Mouse (Mus musculus): ENCODE data around the gene Olfr930.

The Olfr930 gene

DNA sequence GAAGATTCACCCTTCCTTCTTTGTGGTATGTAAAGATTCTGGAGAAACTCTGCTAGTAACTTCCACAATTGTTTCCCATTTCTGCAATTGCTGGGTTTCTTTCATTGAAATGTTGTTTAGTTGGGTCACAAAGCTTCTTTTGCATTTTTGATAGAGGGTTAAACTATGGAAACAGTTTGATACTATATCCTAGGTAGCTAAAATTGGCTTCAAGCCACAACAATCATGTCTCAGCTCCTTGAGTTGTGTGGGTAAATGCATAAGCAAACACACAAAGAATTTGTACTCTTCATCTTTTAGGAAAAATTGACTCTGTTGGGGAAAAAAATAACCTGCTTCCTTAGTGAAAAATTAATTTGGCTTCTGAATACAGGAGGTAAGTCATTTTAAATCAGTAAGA, at the start of gene Olfr930:
Olfr930 (plus strand) TSS at position 301 of the 400 bp plus-strand sequence.
- in situ Hi-C loops (cut with MboI, MseI): no loop called here

DNA sequence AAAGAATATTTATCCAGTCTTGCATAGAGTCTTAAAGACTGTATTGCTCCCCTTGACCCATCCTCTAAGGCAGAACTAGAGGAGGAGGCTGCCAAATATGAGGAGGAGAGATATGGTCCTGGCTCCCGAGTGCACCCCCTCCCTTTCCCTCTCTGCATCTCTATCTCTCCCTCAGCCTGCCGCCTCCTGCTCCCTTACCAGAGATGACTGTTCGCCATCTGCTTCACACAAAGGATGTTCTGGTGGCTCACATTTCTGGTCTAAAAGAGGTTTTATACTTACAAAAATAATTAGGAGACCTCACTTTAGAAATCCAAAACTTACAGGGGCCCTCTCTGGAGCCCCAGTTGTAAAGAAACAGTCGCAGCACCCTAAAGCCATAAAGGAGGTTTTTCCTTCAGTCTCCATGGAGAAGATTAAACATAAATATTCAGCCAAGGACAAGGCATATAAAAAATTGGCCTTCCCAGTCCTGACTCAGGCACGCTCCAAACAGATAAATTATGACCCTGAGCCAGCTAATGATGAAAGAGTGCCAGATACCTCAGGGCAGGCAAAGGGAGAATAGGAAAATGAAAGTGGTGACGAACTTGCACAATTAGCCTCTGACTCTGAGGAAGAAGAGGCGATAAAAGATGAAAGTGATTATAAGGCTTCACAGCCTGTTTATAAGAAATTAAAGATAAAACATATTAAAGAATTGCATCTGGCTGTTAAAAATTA, 24.0 kb downstream of the Olfr930 start:
- in situ Hi-C loops (cut with MboI, MseI): no loop called here

DNA sequence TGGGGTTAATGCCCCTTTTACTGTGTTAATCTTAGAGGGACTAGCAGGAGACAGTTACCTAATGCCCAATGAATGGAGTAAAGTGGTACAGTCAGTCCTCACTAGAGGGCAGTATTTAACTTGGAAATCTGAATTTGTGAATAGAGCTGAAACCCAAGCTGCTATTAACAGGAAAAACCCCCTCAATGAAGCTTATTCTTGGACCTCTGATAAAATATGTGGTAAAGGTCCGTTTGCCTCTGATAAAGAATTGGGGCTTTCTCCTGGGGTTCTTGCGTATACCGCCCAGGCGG, 24.5 kb downstream of the Olfr930 start:
- in situ Hi-C loops (cut with MboI, MseI): no loop called here

DNA sequence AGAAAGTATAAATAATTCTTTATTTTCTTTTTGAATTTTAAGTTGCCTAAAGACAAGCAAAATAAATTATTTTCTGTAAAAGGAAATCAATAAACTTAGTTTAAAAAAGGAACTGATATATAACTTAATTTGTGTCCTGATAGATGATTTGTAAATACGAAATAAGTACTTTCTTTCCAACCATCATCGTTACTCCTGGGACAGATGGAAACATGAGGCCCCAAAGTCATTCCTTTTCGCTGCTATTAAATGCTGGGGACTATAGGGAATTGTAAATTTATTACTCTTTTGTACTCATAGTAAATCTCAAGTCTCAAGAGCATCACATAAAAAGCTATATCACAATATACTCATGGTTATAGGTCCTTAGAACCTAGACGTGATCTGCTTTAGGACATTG, 42.4 kb downstream of the Olfr930 start, which contains the start of gene Olfr933:
Olfr933 (plus strand) TSS at position 301 of the 400 bp plus-strand sequence.
- in situ Hi-C loops (cut with MboI, MseI): no loop called here
